Mouse (Mus musculus): ENCODE results near the gene Cpne8. TPM values are rescaled to one million over a fixed set of nuclear protein-coding genes. Genes with fewer than 3 reads are reported as not detected.
"Not testable (repeated sequence)": the region's sequence is repeated elsewhere in the genome, so short reads cannot be mapped to it uniquely, and the experiment has no call there.

The Cpne8 gene
- polyA plus RNA-seq, 1 experiment = 14.4 TPM

- Histone ChIP-seq H3K4me1 (ENCODE audit: control insufficient read depth, insufficient read depth, low read length) (no peaks in the 10 kb centered on the region; the same call in 1 of the 2 replicates), H3K36me3 (ENCODE audit: control insufficient read depth, insufficient read depth, low read length) (no peaks in the 10 kb centered on the region), H3K27me3 (replicated peaks; ENCODE audit: control insufficient read depth, insufficient read depth, low read length) (no peaks in the 10 kb centered on the region), H3K4me3 (ENCODE audit: insufficient read depth, low read depth, low read length) (no peak overlapping the region), H3K27ac (ENCODE audit: insufficient read depth, low read depth, low read length) (no peak overlapping the region)
- TF ChIP-seq POLR2A (IDR thresholded peaks at IDR 0.05; ENCODE audit: low read depth, low read length) (no peak), CTCF (conservative IDR thresholded peaks at IDR 0.05; ENCODE audit: insufficient read depth, insufficient read length, low read depth, low read length) (no peak)
- DNase-seq = no peak
- WGBS = 94% methylated on average over 3 of the region's 3 CpGs
Measured at GRCm38 (mm10) chr15:90497080-90497479, 182.2 kb downstream of the Cpne8 start.

DNA sequence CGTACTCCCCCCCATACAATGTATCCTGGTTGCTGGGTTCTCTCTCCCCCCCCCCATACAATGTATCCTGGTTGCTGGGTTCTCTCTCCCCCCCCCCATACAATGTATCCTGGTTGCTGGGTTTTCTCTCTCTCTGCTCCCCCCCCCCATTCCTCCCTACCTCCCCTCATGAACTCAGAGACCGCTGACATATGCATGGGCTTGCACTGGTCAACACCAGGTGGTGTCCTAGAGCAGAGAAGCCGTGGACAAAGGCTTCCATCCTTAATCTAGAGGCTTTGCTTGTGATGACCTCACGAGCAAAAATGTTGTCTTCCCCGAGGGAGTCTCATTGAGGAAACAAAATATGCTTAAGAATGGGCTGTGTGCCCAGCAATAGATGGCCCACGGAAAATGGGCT, 187.7 kb downstream of the Cpne8 start:
- H3K4me1 ChIP-seq (ENCODE audit: control insufficient read depth, insufficient read depth, low read length) = no peaks in the 10 kb centered on the region
- no peak for DNase-seq
- H3K36me3 ChIP-seq (ENCODE audit: control insufficient read depth, insufficient read depth, low read length) = no peaks in the 10 kb centered on the region
- no peak overlapping the region for H3K4me3 ChIP-seq (ENCODE audit: insufficient read depth, low read depth, low read length)
- no peak for TF ChIP-seq CTCF (conservative IDR thresholded peaks at IDR 0.05; ENCODE audit: insufficient read depth, insufficient read length, low read depth, low read length)
- no peak for TF ChIP-seq POLR2A (IDR thresholded peaks at IDR 0.05; ENCODE audit: low read depth, low read length)
- H3K27ac ChIP-seq (ENCODE audit: insufficient read depth, low read depth, low read length) = no peak overlapping the region
- no peaks in the 10 kb centered on the region for H3K27me3 ChIP-seq (replicated peaks; ENCODE audit: control insufficient read depth, insufficient read depth, low read length)
- WGBS = 65% methylated on average over 6 of the region's 6 CpGs

- no peak for DNase-seq
- 81% methylated on average over 7 of the region's 7 CpGs for WGBS
- Histone ChIP-seq H3K27ac (ENCODE audit: insufficient read depth, low read depth, low read length) (no peak overlapping the region), H3K4me3 (ENCODE audit: insufficient read depth, low read depth, low read length) (no peak overlapping the region), H3K4me1 (ENCODE audit: control insufficient read depth, insufficient read depth, low read length) (no peaks in the 10 kb centered on the region), H3K36me3 (ENCODE audit: control insufficient read depth, insufficient read depth, low read length) (no peaks in the 10 kb centered on the region), H3K27me3 (replicated peaks; ENCODE audit: control insufficient read depth, insufficient read depth, low read length) (no peaks in the 10 kb centered on the region)
- no peak for TF ChIP-seq CTCF (conservative IDR thresholded peaks at IDR 0.05; ENCODE audit: insufficient read depth, insufficient read length, low read depth, low read length)
- TF ChIP-seq POLR2A (IDR thresholded peaks at IDR 0.05; ENCODE audit: low read depth, low read length) = no peak
Measured at GRCm38 (mm10) chr15:90490186-90490585, 189.0 kb downstream of the Cpne8 start.

- not testable (repeated sequence) for H3K4me1 ChIP-seq (ENCODE audit: control insufficient read depth, insufficient read depth, low read length); H3K4me3 ChIP-seq (ENCODE audit: insufficient read depth, low read depth, low read length); H3K36me3 ChIP-seq (ENCODE audit: control insufficient read depth, insufficient read depth, low read length); H3K27ac ChIP-seq (ENCODE audit: insufficient read depth, low read depth, low read length); H3K27me3 ChIP-seq (replicated peaks; ENCODE audit: control insufficient read depth, insufficient read depth, low read length); DNase-seq
Measured at GRCm38 (mm10) chr15:90470561-90470960, 208.7 kb downstream of the Cpne8 start.

DNA sequence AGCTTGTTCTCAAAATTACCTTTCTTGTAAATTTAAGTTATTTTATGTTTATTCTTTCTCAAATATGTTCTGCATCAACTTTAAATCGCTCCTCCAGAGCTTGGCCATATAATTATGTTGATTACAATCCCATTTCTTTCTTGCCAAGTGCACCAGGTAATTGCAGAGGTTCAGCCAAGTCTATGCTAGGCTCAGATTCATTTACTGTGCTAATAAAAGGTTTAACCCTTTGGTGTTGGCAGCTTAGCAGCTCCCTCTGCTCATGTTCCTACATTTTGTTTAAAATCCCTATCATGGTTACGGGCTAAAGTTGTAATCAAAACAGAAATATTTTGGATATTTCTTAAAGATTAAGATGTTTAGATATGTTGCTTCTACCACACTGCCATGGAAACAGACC, 216.0 kb downstream of the Cpne8 start:
- DNase-seq = no peak
- Histone ChIP-seq H3K4me1 (ENCODE audit: control insufficient read depth, insufficient read depth, low read length) (no peaks in the 10 kb centered on the region), H3K4me3 (ENCODE audit: insufficient read depth, low read depth, low read length) (no peak overlapping the region), H3K27me3 (replicated peaks; ENCODE audit: control insufficient read depth, insufficient read depth, low read length) (no peaks in the 10 kb centered on the region), H3K36me3 (ENCODE audit: control insufficient read depth, insufficient read depth, low read length) (no peaks in the 10 kb centered on the region), H3K27ac (ENCODE audit: insufficient read depth, low read depth, low read length) (no peak overlapping the region)
- 74% methylated on average over 2 of the region's 2 CpGs for WGBS
- TF ChIP-seq POLR2A (IDR thresholded peaks at IDR 0.05; ENCODE audit: low read depth, low read length) = no peak

DNA sequence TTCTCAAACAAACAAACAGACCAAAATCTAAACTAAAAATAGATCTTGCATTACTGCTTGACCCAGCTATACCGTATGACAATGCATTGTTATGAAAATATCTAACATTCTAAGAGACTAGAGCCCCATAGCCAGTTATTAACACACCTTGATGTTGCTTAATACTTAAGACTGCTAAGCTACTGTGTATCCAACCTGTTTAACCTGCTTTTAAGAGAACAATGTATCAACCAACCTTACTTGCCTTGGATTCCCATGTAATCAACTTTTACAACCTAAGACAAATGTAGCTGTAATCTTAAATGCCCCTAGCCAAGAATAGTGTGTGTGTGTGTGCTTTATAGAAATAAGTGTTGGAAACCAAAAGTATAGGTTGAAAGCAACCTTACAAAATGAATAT, 233.2 kb downstream of the Cpne8 start:
- Histone ChIP-seq H3K27ac (ENCODE audit: insufficient read depth, low read depth, low read length) (no peak overlapping the region), H3K36me3 (ENCODE audit: control insufficient read depth, insufficient read depth, low read length) (no peaks in the 10 kb centered on the region), H3K4me3 (ENCODE audit: insufficient read depth, low read depth, low read length) (no peak overlapping the region), H3K27me3 (replicated peaks; ENCODE audit: control insufficient read depth, insufficient read depth, low read length) (no peaks in the 10 kb centered on the region), H3K4me1 (ENCODE audit: control insufficient read depth, insufficient read depth, low read length) (no peaks in the 10 kb centered on the region)
- WGBS = 78% methylated on average over 1 of the region's 1 CpGs
- no peak for DNase-seq
- no peak for TF ChIP-seq POLR2A (IDR thresholded peaks at IDR 0.05; ENCODE audit: low read depth, low read length)
- no peak for TF ChIP-seq CTCF (conservative IDR thresholded peaks at IDR 0.05; ENCODE audit: insufficient read depth, insufficient read length, low read depth, low read length)
